Mouse (Mus musculus) kidney, adult 9 months (tissue): Measurements from ENCODE around the gene Bloc1s5.

ENCODE experiments used
- DNase-seq: peaks from one replicate; pipeline ENCODE4 v3.0.0; 2022

Bloc1s5 gene

GRCm38 (mm10) chr13:38554210-38554609 lies 80.7 kb downstream of the Bloc1s5 start:
- DNase-seq: no peak

- no peak for DNase-seq
Measured at GRCm38 (mm10) chr13:38548681-38549080, 86.2 kb downstream of the Bloc1s5 start.

DNA sequence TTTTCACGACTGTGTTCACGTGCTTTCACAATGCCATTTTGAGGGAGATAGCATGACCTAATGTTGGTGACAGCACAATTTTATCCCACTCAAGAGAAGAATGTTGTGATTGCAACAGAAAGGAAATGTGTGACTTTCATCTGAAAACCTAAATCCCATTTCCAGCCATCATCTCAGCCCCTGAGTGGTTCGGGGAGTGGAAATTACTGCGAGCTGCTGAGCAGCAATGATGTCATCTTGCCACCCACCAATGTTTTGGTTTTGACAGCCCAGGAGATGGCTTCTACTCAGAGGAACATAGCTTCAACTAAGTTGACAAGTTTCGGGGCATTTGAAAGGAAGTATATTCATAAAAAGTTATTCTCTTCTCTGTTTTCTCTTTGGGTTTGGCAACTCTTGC lies 87.2 kb downstream of the Bloc1s5 start:
- DNase-seq: no peak

DNA sequence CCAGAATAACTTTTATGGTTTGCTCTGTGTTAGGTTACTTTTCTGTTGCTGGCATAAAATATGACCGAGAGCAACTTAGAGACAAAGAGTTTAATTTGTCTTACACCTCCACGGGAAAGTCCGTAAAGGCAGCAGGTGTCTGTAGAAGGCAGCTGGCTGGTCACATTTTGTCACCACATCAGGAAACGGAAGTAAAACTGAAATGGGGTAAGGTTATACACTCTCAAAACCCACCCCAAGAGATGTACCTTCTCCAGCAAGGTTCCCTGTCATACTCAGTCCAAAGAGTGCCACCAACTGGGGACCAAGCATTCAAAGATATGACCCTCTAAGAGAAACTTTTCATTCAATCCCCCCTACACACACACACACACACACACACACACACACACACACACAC lies 88.2 kb downstream of the Bloc1s5 start:
- DNase-seq: no peak

GRCm38 (mm10) chr13:38545460-38545859 lies 89.4 kb downstream of the Bloc1s5 start:
- no peak for DNase-seq

GRCm38 (mm10) chr13:38544769-38545445 lies 90.0 kb downstream of the Bloc1s5 start:
- no peak for DNase-seq

DNA sequence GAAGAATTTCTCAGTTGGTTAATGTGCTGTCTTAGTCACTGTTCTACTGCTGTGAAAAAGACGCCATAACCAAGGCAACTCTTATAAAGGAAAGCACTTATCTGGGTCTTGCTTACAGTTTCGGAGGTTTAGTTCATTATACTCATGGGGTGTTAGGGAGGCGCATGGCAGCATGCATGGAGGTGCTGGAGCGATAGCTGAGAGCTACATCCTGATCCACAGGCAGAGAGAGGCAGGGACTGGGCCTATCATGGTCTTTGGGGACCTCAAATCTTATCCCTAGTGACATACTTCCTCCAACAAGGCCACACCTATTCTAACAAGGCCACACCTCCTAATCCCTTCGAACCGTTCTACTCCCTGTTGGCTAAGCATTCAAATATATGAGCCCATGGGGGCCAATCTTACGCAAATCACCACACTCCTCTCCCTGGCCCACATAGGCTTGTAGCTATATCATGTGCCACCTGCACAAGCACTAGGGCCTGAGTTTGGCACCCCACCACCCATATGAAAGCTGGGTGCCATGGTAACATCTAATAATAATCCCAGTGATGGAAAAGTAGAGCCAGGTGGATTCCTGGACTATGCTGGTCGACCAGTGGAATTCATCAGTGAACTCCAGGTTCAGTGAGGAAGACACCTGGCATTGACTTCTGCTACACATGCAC lies 91.3 kb downstream of the Bloc1s5 start:
- DNase-seq: no peak
